ENCODE assay signal across 8 mouse cellular contexts in the genomic region with DNA sequence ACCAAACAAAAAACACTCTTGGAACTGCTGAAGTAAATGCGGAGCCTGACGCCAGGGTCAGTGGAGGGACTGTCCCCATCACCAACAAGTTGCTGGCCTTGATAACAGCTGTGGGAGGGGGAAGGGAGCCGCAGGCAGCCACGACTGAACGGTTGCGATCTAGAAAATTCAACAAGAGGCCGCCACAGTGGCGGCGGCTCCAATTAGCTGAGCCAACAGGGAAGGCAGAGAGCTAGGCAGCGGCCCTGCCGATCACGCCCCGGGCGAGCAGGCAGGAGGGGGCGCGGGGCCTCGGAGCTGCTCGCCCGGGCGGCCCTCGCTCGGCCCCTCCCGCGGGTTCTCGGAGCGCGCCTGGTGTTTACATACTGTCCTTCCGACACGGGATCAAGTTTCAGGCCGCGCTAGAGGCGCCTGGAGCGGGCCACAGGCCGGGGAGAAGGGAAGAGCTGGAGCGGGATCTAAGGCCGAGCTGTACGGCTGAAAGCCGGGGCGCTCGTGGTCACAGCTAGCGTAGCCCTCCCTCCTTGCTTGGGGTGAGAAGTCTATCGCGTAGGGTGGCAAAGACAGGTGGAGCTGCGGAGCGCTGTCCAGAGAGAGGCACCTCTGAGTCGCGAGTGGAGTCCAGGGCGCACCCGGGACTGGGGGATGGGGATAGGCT. TPM values are rescaled to one million over a fixed set of nuclear protein-coding genes. Genes with fewer than 3 reads are reported as not detected.
A peak's percentile ranks its signal among the peaks of the same experiment; 100 is the strongest.
DNase-seq lines count a peak whose midpoint lies in the region; ATAC-seq and TF ChIP-seq lines count a peak whose summit lies in the region.

No protein-coding gene starts in this region.

- WGBS in liver, adult 2 months, result 10% methylated on average over 35 of the region's 49 CpGs
- WGBS in neural tube, embryonic 11.5 days, result 3% methylated on average over 42 of the region's 49 CpGs

- H3K9ac ChIP-seq in liver, adult 2 months (ENCODE audit: low read depth, low read length), result peak overlapping the region; percentile 82
- H3K9ac ChIP-seq in neural tube, embryonic 11.5 days (ENCODE audit: low read length), result peak overlapping the region; percentile 29; the same call in 1 of the 2 replicates

- peaks cover 35% of the 10 kb centered on the region for H3K4me1 ChIP-seq in testis, adult 2 months (ENCODE audit: control insufficient read depth, insufficient read depth, low read length)
- no peaks in the 10 kb centered on the region; the same call in 1 of the 2 replicates for H3K4me1 ChIP-seq in embryonic fibroblast, embryonic 13.5 days (ENCODE audit: control insufficient read depth, insufficient read depth, low read length)
- peaks cover 18% of the 10 kb centered on the region for H3K4me1 ChIP-seq in liver, adult 2 months (ENCODE audit: control insufficient read depth, insufficient read depth, low read length)
- H3K4me1 ChIP-seq in neural tube, embryonic 11.5 days (ENCODE audit: control insufficient read depth, insufficient read depth, low read length), result peaks cover 19% of the 10 kb centered on the region

- H3K27ac ChIP-seq in testis, adult 2 months (ENCODE audit: control insufficient read depth, insufficient read depth, low read depth, low read length), result no peak overlapping the region
- H3K27ac ChIP-seq in embryonic fibroblast, embryonic 13.5 days (ENCODE audit: insufficient read depth, low read length), result peak overlapping the region; percentile 54
- peak overlapping the region; percentile 69 for H3K27ac ChIP-seq in liver, adult 2 months (replicated peaks; ENCODE audit: insufficient read depth, low read depth, low read length)
- H3K27ac ChIP-seq in neural tube, embryonic 11.5 days (ENCODE audit: low read depth, low read length), result peak overlapping the region; percentile 73

- H3K4me2 ChIP-seq in neural tube, embryonic 11.5 days (ENCODE audit: low read depth), result peak overlapping the region; percentile 62

- H3K27me3 ChIP-seq in testis, adult 2 months (ENCODE audit: control insufficient read depth, insufficient read depth, low read length), result no peaks in the 10 kb centered on the region
- no peaks in the 10 kb centered on the region for H3K27me3 ChIP-seq in liver, adult 2 months (ENCODE audit: control insufficient read depth, insufficient read depth, low read length)
- H3K27me3 ChIP-seq in neural tube, embryonic 11.5 days (ENCODE audit: control insufficient read depth, insufficient read depth, low read length), result peaks cover 66% of the 10 kb centered on the region

- H3K36me3 ChIP-seq in testis, adult 2 months (ENCODE audit: control insufficient read depth, insufficient read depth, low read length), result no peaks in the 10 kb centered on the region
- no peaks in the 10 kb centered on the region for H3K36me3 ChIP-seq in liver, adult 2 months (ENCODE audit: control insufficient read depth, insufficient read depth, low read length)
- H3K36me3 ChIP-seq in neural tube, embryonic 11.5 days (ENCODE audit: control insufficient read depth, insufficient read depth, low read length), result no peaks in the 10 kb centered on the region

- H3K4me3 ChIP-seq in testis, adult 2 months (ENCODE audit: control insufficient read depth, low read depth, low read length), result peak overlapping the region; percentile 27; the same call in 1 of the 2 replicates
- 0 out of 2 replicates have a peak overlapping the region, but pooled peaks have one; percentile 3 for H3K4me3 ChIP-seq in embryonic fibroblast, embryonic 13.5 days (ENCODE audit: insufficient read depth, low read length)
- peak overlapping the region; percentile 59; the same call in 1 of the 2 replicates for H3K4me3 ChIP-seq in liver, adult 2 months (ENCODE audit: insufficient read depth, low read depth, low read length)
- H3K4me3 ChIP-seq in neural tube, embryonic 11.5 days (ENCODE audit: low read depth, low read length), result peak overlapping the region; percentile 20

- no peak for ATAC-seq in neural tube, embryonic 11.5 days (ENCODE audit: insufficient read depth, low FRiP score, low TSS enrichment)

- no peaks in the 10 kb centered on the region for H3K79me2 ChIP-seq in liver, adult 2 months (ENCODE audit: control insufficient read depth, insufficient read depth, low read length)

- no peak for TF ChIP-seq POLR2A in testis, adult 2 months (IDR thresholded peaks at IDR 0.05; ENCODE audit: control insufficient read depth, low read depth, low read length)
- TF ChIP-seq POLR2A in embryonic fibroblast, embryonic 13.5 days (IDR thresholded peaks at IDR 0.05; ENCODE audit: low read depth, low read length), result no peak
- TF ChIP-seq POLR2A in liver, adult 2 months (IDR thresholded peaks at IDR 0.05; ENCODE audit: extremely low read depth, insufficient read depth, low read length), result no peak

- H3K9me3 ChIP-seq in neural tube, embryonic 11.5 days (ENCODE audit: control insufficient read depth, low read length), result no peaks in the 10 kb centered on the region

- DNase-seq in testis, postnatal 10 days (ENCODE audit: low spot score), result no peak
- DNase-seq in heart, postnatal 25 days (ENCODE audit: low spot score), result peak; percentile 24
- DNase-seq in liver, adult 2 months (ENCODE audit: extremely low read depth, low read depth, low spot score), result peak; percentile 42
- DNase-seq in neural tube, embryonic 11.5 days (ENCODE audit: low spot score), result peak; percentile 77
- no peak for DNase-seq in left cerebral cortex, adult 9 months (ENCODE audit: low spot score in 2 of 2)
- no peak for DNase-seq in layer of hippocampus, adult 8-10 months (ENCODE audit: low spot score in 2 of 2)

- intact Hi-C loops in heart, postnatal 25 days (cut with DNase I), result no loop called here

- TF ChIP-seq CTCF in testis, adult 2 months (IDR thresholded peaks at IDR 0.05; ENCODE audit: control insufficient read depth, insufficient read depth, insufficient replicate concordance, low read depth, low read length), result no peak
- TF ChIP-seq CTCF in embryonic fibroblast, embryonic 13.5 days (IDR thresholded peaks at IDR 0.05; ENCODE audit: borderline replicate concordance, insufficient read depth, low read length), result no peak
- TF ChIP-seq CTCF in liver, adult 2 months (IDR thresholded peaks at IDR 0.05; ENCODE audit: low read depth, low read length), result no peak

RNA-seq across cellular contexts. Expression of gene Bcor, which starts 26.8 kb away (rescaled TPM):
- 0.65 and 0.72 TPM in 2 replicates for polyA plus RNA-seq in testis, adult 2 months (2012; rRNA removed)
- polyA plus RNA-seq in embryonic fibroblast, embryonic 13.5 days (2011; ENCODE audit: insufficient read length, low read depth, missing spikeins), result 20.8 and 21.9 TPM in 2 replicates
- total RNA-seq in heart, postnatal 25 days (2021), result 10 to 100 TPM; 22.0 to 22.7 TPM
- total RNA-seq in liver, adult 2 months (2014; rRNA removed), result 2.8 and 4.9 TPM in 2 replicates
- polyA plus RNA-seq in liver, adult 2 months (2012; rRNA removed), result 5.6 and 6.6 TPM in 2 replicates
- polyA plus RNA-seq in neural tube, embryonic 11.5 days (2014; fragmentation: Nextera tagmentation; extraction: Ambion mirVana), result 21.0 and 26.7 TPM in 2 replicates
- 10 to 100 TPM; 17.6 to 21.4 (median 20.3) TPM for total RNA-seq in layer of hippocampus, adult 8-10 months (2022)

Comparison
In these comparisons a context has a peak if more than half of its experiments do, and no peak if none do; other contexts are left out.
1. H3K4me3 ChIP-seq: peak in every context shown above with its lines; median percentile 59 in liver, adult 2 months; 27 in testis, adult 2 months; 20 in neural tube, embryonic 11.5 days; 3 in embryonic fibroblast, embryonic 13.5 days.
2. DNase-seq: peak in heart, postnatal 25 days (single experiment), liver, adult 2 months (single experiment) and neural tube, embryonic 11.5 days (single experiment); none in testis, postnatal 10 days (single experiment), left cerebral cortex, adult 9 months (0 of 2) and layer of hippocampus, adult 8-10 months (0 of 2).